Mouse (Mus musculus): ENCODE measurements around the gene Ndufv2. TPM values are rescaled to one million over a fixed set of nuclear protein-coding genes. Genes with fewer than 3 reads are reported as not detected.
"Not testable (repeated sequence)": the region's sequence is repeated elsewhere in the genome, so short reads cannot be mapped to it uniquely, and the experiment has no call there.

The Ndufv2 gene
- polyA plus RNA-seq, 1 experiment from 2014 or later, result 672 TPM

DNA sequence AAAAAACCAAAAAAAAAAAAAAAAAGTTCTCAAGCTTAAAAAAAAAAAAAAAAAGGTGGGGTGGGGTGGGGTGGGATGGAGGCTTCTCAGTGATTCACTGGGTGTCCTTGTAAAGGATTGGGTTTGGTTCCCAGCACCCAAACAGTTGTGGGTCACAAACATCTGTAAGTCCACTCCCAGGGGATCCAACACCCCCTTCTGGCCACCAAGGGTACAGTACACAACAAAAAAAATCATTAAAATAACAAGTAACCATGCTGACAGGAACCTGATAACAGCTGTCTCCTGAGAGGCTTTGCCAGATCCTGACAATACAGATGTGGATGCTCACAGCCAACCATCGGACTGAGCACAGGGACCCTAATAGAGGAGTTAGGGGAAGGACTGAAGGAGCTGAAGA is 16.9 kb downstream of the Ndufv2 start:
- Histone ChIP-seq H3K4me1 (replicated peaks) (no peaks in the 10 kb centered on the region), H3K36me3 (peaks cover 54% of the 10 kb centered on the region), H3K27me3 (no peaks in the 10 kb centered on the region), H3K4me3 (no peak overlapping the region), H3K27ac (no peak overlapping the region), H3K9ac (no peak overlapping the region), H3K9me3 (replicated peaks) (no peaks in the 10 kb centered on the region), H3K4me2 (no peak overlapping the region)
- no peak for ATAC-seq (replicated peaks; ENCODE audit: insufficient number of reproducible peaks, insufficient read depth, low FRiP score, low read depth)
- WGBS, result 32% methylated on average over 1 of the region's 1 CpGs

DNA sequence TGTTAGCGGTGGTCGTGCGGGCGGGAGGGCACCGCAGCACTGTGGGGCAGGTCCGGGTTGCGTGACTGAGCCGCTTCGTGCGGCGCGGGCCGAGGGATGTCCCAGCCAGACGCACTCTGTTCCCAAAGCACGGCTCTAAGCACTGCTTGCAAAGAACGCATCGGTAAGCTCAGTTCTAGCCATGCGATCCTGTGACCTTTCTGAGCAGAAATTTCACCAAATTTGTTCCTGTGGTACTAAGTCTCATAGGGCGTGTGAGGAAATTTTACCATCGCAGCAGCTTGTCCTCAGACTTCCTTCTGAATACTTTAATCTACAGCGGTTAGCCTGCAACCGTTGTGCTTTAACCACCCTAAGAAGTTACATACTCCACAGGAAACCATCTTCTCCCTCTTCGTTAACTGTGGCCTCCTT is 23.9 kb downstream of the Ndufv2 start:
- H3K4me1 ChIP-seq (replicated peaks), result peaks cover 17% of the 10 kb centered on the region
- H3K27me3 ChIP-seq, result no peaks in the 10 kb centered on the region
- ATAC-seq (replicated peaks; ENCODE audit: insufficient number of reproducible peaks, insufficient read depth, low FRiP score, low read depth), result peak; percentile 45
- peak overlapping the region; percentile 65 for H3K9ac ChIP-seq
- WGBS, result 1% methylated on average over 23 of the region's 23 CpGs
- peak overlapping the region; percentile 92 for H3K4me2 ChIP-seq
- H3K27ac ChIP-seq, result peak overlapping the region; percentile 95
- peaks cover 23% of the 10 kb centered on the region for H3K36me3 ChIP-seq
- H3K9me3 ChIP-seq (replicated peaks), result no peaks in the 10 kb centered on the region
- H3K4me3 ChIP-seq, result peak overlapping the region; percentile 99

DNA sequence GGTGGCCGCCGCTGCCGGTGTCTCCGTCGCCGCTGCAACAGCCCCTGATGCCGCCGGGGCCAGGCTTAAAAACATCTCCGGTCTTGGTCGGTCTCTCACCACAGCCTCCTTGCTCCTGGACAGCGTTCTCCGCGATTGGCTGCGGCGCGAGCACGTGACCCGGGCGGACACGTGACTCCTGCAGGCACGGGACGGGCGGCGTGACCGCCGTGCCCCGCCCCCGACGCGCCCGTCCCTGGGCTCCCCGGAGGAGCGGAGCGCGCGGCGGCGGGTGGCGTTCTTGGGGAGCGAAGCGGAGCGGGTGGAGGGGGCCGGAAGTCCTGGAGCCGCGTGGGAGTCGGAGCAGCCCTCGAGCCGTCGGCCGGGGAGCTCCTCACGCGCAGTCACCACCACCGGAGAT is 24.4 kb downstream of the Ndufv2 start, which contains the start of gene Ankrd12:
Ankrd12 (minus strand) TSS at position 156 of the 400 bp plus-strand sequence.
- Histone ChIP-seq H3K4me3 (peak within 1 kb of the TSS; percentile 99), H3K27ac (peak within 1 kb of the TSS; percentile 95), H3K4me2 (peak within 1 kb of the TSS; percentile 92), H3K36me3 (peaks cover 23% of the 10 kb centered on the region), H3K9me3 (replicated peaks) (no peaks in the 10 kb centered on the region), H3K4me1 (replicated peaks) (peaks cover 17% of the 10 kb centered on the region), H3K9ac (peak within 1 kb of the TSS; percentile 82), H3K27me3 (no peaks in the 10 kb centered on the region)
- ATAC-seq (replicated peaks; ENCODE audit: insufficient number of reproducible peaks, insufficient read depth, low FRiP score, low read depth), result peak; percentile 98
- WGBS, result under 1% methylated on average over 52 of the region's 53 CpGs

DNA sequence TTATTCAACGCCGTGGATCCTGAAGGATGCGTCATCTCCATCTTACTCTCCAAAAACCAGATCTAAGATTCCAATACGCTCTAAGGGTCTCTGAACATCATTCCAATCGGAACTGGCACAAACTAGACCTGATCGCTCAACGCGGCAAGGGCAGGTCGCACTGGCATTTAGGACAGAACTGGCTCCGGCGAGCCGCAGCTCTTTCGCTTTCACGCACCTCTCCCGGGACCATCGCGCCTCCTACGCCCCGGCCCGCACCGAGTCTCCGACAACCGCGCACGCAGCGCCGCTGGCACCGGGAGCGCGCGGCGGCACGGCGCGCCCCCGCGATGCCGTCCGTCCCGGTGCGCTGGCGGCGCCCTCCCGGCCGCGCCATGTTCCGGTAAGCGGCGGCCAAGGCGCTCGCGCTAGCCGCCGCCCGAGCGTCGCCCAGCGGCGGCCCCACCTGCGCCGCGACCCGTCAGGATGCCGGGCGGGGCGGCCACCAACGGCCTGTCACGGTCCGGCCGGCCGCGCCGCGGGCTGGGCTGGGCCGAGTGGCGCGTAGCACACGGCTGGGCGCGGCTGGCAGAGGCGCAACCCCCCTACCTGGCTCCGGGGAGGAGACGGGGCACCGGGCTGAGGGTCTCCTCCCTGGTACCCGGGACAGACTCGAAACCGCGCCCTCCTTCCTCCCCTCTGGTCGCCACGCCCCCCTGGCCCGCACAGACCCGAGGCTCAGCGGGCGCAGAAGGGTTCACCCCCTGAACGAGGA is 25.0 kb downstream of the Ndufv2 start:
- H3K4me3 ChIP-seq, result peak overlapping the region; percentile 99
- no peaks in the 10 kb centered on the region for H3K9me3 ChIP-seq (replicated peaks)
- H3K4me2 ChIP-seq, result peak overlapping the region; percentile 92
- WGBS, result under 1% methylated on average over 90 of the region's 95 CpGs
- H3K27me3 ChIP-seq, result no peaks in the 10 kb centered on the region
- H3K36me3 ChIP-seq, result peaks cover 21% of the 10 kb centered on the region
- H3K9ac ChIP-seq, result peak overlapping the region; percentile 82
- ATAC-seq (replicated peaks; ENCODE audit: insufficient number of reproducible peaks, insufficient read depth, low FRiP score, low read depth), result peak; percentile 82
- peak overlapping the region; percentile 95 for H3K27ac ChIP-seq
- peaks cover 17% of the 10 kb centered on the region for H3K4me1 ChIP-seq (replicated peaks)

DNA sequence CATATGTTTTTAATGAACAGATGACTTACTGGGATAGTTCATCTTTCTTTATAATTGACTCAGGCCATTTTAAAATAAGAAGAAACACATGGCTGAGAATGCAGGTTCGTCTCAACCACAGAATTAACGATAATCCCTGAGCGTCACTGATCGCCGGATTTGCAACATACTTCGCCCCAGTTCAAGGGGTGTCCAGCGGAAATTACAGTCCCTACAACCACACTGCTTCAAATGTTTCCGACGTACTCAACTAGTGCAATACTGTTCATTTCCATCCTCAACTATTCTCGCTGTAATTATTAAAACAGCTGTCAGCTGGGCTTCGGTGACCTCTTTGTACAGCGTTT is 25.6 kb downstream of the Ndufv2 start:
- H3K4me1 ChIP-seq (replicated peaks), result peaks cover 17% of the 10 kb centered on the region
- H3K27ac ChIP-seq, result peak overlapping the region; percentile 95
- H3K36me3 ChIP-seq, result peaks cover 16% of the 10 kb centered on the region
- peak overlapping the region; percentile 82 for H3K9ac ChIP-seq
- no peaks in the 10 kb centered on the region for H3K27me3 ChIP-seq
- peak overlapping the region; percentile 92 for H3K4me2 ChIP-seq
- WGBS, result 8% methylated on average over 12 of the region's 12 CpGs
- ATAC-seq (replicated peaks; ENCODE audit: insufficient number of reproducible peaks, insufficient read depth, low FRiP score, low read depth), result no peak
- no peaks in the 10 kb centered on the region for H3K9me3 ChIP-seq (replicated peaks)
- H3K4me3 ChIP-seq, result peak overlapping the region; percentile 99

DNA sequence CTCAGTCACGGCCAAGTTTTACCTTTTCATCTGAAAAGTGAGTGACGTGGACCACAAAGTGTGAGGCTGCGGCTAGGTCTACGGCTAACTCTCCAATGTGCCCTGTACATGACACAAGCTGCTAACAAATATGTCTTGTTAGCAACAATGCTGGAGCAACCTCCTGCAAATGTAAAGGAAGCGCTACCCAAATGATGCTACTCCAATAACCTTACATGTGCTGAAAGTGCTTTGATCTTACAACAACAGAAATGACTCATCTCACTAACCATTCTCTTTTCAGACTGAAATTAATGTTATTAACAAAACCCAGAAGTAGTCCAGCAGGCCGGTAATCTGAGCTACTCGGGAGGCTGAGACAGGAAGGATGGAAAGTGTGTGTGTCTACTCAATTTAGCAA is 27.4 kb downstream of the Ndufv2 start:
- ATAC-seq (replicated peaks; ENCODE audit: insufficient number of reproducible peaks, insufficient read depth, low FRiP score, low read depth), result no peak

DNA sequence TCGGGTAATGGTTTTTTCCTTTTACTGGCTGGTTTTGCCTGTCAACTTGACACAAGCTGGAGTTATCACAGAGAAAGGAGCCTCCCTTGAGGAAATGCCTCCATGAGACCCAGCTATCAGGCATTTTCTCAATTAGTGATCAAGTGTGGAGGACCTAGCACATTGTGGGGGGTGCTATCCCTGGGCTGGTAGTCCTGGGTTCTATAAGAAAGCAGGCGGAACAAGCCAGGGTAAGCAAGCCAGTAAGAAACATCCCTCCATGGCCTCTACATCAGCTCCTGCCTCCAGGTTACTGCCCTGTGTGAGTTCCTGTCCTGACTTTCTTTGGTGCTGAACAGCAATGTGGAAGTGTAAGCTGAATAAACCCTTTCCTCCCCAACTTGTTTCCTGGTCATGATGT is 32.3 kb downstream of the Ndufv2 start:
- not testable (repeated sequence) for H3K4me2 ChIP-seq; ATAC-seq (replicated peaks; ENCODE audit: insufficient number of reproducible peaks, insufficient read depth, low FRiP score, low read depth); H3K27me3 ChIP-seq; H3K9me3 ChIP-seq (replicated peaks); H3K4me1 ChIP-seq (replicated peaks); H3K9ac ChIP-seq; H3K27ac ChIP-seq; H3K4me3 ChIP-seq; H3K36me3 ChIP-seq
- WGBS, result 90% methylated on average over 2 of the region's 2 CpGs

More for the DNA sequence above, 27.4 kb downstream of the Ndufv2 start:
- H3K4me1 ChIP-seq (replicated peaks), result peaks cover 17% of the 10 kb centered on the region
- H3K4me3 ChIP-seq, result no peak overlapping the region
- H3K9me3 ChIP-seq (replicated peaks), result no peaks in the 10 kb centered on the region
- no peaks in the 10 kb centered on the region for H3K36me3 ChIP-seq
- H3K27ac ChIP-seq, result no peak overlapping the region
- H3K9ac ChIP-seq, result no peak overlapping the region
- 85% methylated on average over 7 of the region's 7 CpGs for WGBS
- H3K27me3 ChIP-seq, result no peaks in the 10 kb centered on the region
- no peak overlapping the region for H3K4me2 ChIP-seq

DNA sequence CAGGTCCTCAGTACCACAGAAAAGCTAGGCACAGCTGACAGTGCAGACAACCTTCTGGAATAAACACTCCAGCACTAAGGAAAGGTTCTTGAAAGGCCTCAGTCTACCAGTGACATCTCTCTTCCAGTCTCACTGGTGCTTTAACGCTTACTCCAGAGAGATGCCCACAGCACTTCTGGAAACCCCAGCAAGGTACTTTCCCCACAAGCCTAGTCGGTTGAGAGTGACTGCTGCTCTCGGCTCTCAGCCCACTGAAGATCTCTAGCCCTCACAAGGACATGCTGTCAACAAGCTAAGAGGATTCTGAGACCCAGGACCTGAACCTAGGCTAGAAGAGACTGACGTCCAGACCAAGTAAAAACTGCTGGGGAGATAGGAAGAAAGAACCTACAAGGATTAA is 36.2 kb downstream of the Ndufv2 start:
- Histone ChIP-seq H3K4me1 (replicated peaks) (no peaks in the 10 kb centered on the region), H3K36me3 (no peaks in the 10 kb centered on the region), H3K4me3 (no peak overlapping the region), H3K4me2 (no peak overlapping the region), H3K9ac (no peak overlapping the region), H3K27me3 (no peaks in the 10 kb centered on the region), H3K27ac (no peak overlapping the region), H3K9me3 (replicated peaks) (no peaks in the 10 kb centered on the region)
- ATAC-seq (replicated peaks; ENCODE audit: insufficient number of reproducible peaks, insufficient read depth, low FRiP score, low read depth), result no peak
- 63% methylated on average over 4 of the region's 4 CpGs for WGBS

DNA sequence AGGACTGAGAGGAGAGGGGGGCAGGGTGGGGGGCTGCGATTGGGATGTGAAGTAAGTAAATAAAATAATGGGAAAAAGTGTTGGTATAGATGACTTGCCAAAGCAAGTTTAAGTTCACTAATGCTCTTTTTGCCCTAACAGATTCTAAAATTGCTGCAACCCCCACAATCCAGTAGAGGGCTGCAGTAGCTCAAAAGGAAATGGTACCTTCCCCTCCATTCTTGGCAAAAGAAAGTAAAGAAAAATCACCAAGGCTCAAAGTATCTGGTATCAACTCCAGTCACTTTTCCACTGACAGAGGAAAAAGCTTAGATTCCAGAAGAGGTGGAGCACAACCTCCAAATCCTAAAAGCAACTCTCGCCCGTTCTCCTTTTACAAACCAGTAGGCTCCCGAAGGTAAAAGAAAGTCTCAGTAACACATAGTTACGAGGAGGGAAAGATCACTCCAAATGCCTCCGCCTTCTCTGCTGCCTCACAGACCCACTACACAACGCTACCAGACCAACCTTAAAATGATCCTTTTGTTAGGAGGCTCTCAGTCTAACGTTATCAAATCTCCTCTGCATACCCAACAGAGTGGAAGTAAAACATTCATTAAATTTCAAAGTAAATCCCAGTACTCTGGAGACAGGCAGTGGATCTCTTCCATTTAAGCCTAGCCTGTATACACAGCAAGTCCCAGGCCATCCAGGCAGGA is 40.0 kb downstream of the Ndufv2 start:
- H3K9me3 ChIP-seq (replicated peaks), result no peaks in the 10 kb centered on the region
- H3K4me3 ChIP-seq, result 0 out of 2 replicates have a peak overlapping the region, but pooled peaks have one; percentile 1
- H3K27ac ChIP-seq, result 0 out of 2 replicates have a peak overlapping the region, but pooled peaks have one; percentile 40
- ATAC-seq (replicated peaks; ENCODE audit: insufficient number of reproducible peaks, insufficient read depth, low FRiP score, low read depth), result no peak
- no peaks in the 10 kb centered on the region for H3K4me1 ChIP-seq (replicated peaks)
- no peak overlapping the region for H3K4me2 ChIP-seq
- H3K36me3 ChIP-seq, result no peaks in the 10 kb centered on the region
- 58% methylated on average over 8 of the region's 8 CpGs for WGBS
- no peak overlapping the region for H3K9ac ChIP-seq
- H3K27me3 ChIP-seq, result no peaks in the 10 kb centered on the region

DNA sequence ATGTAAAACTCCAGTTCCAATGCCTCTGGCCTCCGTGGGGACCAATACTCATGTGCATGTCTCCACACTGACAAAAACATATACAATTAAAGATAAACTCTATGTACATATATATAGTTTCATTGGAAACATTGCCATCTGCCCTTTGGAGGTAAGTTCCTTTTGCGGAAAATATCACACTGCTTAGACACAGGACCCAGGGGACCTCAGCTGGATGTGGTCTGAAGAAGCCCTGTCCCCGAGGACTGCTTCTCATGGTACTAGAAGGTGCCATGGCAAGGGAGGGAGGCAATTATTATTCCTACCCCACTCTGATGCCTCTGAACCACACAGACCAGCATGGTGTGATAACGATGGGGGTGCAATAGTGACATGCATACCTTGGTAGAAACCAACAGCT is 43.2 kb downstream of the Ndufv2 start:
- no peaks in the 10 kb centered on the region for H3K4me1 ChIP-seq (replicated peaks)
- WGBS, result 88% methylated on average over 4 of the region's 4 CpGs
- ATAC-seq (replicated peaks; ENCODE audit: insufficient number of reproducible peaks, insufficient read depth, low FRiP score, low read depth), result no peak
- no peak overlapping the region for H3K4me3 ChIP-seq
- no peak overlapping the region for H3K4me2 ChIP-seq
- no peak overlapping the region for H3K9ac ChIP-seq
- H3K27ac ChIP-seq, result no peak overlapping the region
- no peaks in the 10 kb centered on the region for H3K27me3 ChIP-seq
- no peaks in the 10 kb centered on the region for H3K36me3 ChIP-seq
- no peaks in the 10 kb centered on the region for H3K9me3 ChIP-seq (replicated peaks)

DNA sequence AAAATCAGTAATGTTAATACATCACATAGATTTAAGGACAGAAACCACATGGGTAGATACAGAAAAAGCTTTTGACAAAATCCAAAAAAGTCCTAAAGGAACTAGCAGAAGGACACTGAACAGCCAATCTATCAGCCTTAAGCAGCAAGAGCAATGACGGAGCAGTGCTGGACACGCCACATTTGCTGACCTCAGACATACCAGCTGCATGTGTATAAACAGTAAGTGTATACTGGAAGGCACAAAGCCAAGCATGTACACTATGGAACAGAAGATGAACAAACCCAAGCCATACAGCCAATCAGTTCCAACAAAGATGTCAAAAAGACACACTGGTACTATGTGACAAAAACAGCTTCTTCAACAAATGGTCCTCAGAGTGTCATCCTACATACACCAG is 44.2 kb downstream of the Ndufv2 start:
- no peaks in the 10 kb centered on the region for H3K4me1 ChIP-seq (replicated peaks)
- no peak overlapping the region for H3K27ac ChIP-seq
- no peaks in the 10 kb centered on the region for H3K27me3 ChIP-seq
- H3K9me3 ChIP-seq (replicated peaks), result no peaks in the 10 kb centered on the region
- no peak overlapping the region for H3K4me3 ChIP-seq
- ATAC-seq (replicated peaks; ENCODE audit: insufficient number of reproducible peaks, insufficient read depth, low FRiP score, low read depth), result no peak
- no peaks in the 10 kb centered on the region for H3K36me3 ChIP-seq
- 81% methylated on average over 2 of the region's 2 CpGs for WGBS
- no peak overlapping the region for H3K4me2 ChIP-seq
- no peak overlapping the region for H3K9ac ChIP-seq
